Mouse (Mus musculus) thymus, adult 2 months (tissue): ENCODE measurements around the gene Lhx9. TPM values are rescaled to one million over a fixed set of nuclear protein-coding genes. Genes with fewer than 3 reads are reported as not detected.

ENCODE experiments used
- DNase-seq: peaks from one replicate; pipeline ENCODE4 v3.0.0; 2021
- H3K27ac ChIP-seq: fragments of 200-500 bp; 2 replicates; pipeline ENCODE4 v1.5.1; 2012; ENCODE audit warnings: low read length, control low read depth; ENCODE audit not compliant: control insufficient read depth, insufficient read depth
- H3K27me3 ChIP-seq: fragments of 200-500 bp; 2 replicates; pipeline ENCODE4 v1.6.1; 2012; ENCODE audit warnings: mild to moderate bottlenecking, low read length, moderate library complexity, mixed read lengths; ENCODE audit not compliant: control insufficient read depth, insufficient read depth
- H3K36me3 ChIP-seq: fragments of 200-500 bp; 2 replicates; pipeline ENCODE4 v1.6.1; 2012; ENCODE audit warnings: mild to moderate bottlenecking, low read length, moderate library complexity; ENCODE audit not compliant: control insufficient read depth, insufficient read depth
- H3K4me1 ChIP-seq: fragments of 200-500 bp; replicated peaks from 2 replicates; pipeline ENCODE4 v1.6.1; 2012; ENCODE audit warnings: low read length; ENCODE audit not compliant: control insufficient read depth, insufficient read depth
- H3K4me3 ChIP-seq: fragments of 200-500 bp; 2 replicates; pipeline ENCODE4 v1.5.1; 2012; ENCODE audit warnings: mild to moderate bottlenecking, low read length, control low read depth, moderate library complexity; ENCODE audit not compliant: control insufficient read depth, insufficient read depth
- CTCF ChIP-seq: fragments of 200-500 bp; IDR thresholded peaks from 2 replicates; pipeline ENCODE4 v1.5.1; 2012; ENCODE audit warnings: mild to moderate bottlenecking, control low read depth, low read length, moderate library complexity, borderline replicate concordance; ENCODE audit not compliant: control insufficient read depth, poor library complexity, insufficient read depth; ENCODE audit errors: extremely low read depth
- POLR2A ChIP-seq: fragments of 200-500 bp; IDR thresholded peaks from 2 replicates; pipeline ENCODE4 v1.6.1; 2012; ENCODE audit warnings: mild to moderate bottlenecking, low read length, control low read depth, moderate library complexity; ENCODE audit not compliant: control insufficient read depth, poor library complexity, insufficient read depth; ENCODE audit errors: extremely low read depth
- WGBS: fragments of 180-500 bp; shearing (Covaris S2); methylation state at CpG from one replicate; pipeline ENCODE4 v1.1.7; 2018; 5-methylcytosine and 5-hydroxymethylcytosine counted together
- polyA plus RNA-seq: library from polyadenylated mRNA; depleted of rRNA; stranded (reverse); fragments of >200 nt; gene quantifications from 2 replicates; pipeline ENCODE4 v1.2.3, GENCODE M21; 2012; rRNA removed

Gene Lhx9
- polyA plus RNA-seq, 1 experiment: 0.05 TPM

DNA sequence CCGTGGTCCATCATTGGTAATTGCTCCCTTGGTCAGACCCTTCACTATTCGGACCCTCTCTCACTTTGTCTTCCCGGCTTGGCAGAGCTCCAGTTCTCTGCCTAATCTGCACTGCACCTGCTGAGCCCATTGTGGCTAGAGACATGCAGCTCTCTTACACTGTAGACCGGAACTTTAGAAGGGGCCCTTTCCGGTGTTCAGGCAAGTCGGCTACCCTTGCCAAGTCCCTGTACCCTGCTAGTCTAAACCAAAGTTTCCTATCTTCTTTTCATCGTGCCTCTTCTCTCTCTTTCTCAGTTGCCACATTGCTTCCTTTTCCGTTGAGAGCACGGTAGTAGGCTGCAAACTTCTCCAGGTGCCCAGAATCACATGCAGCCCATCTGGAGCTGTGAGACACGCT lies 62.5 kb downstream of the Lhx9 start:
- H3K4me1 ChIP-seq: peaks cover 36% of the 10 kb centered on the region
- TF ChIP-seq CTCF (no peak), POLR2A (no peak)
- peak overlapping the region; percentile 6; the same call in 1 of the 2 replicates for H3K4me3 ChIP-seq
- peak; percentile 66 for DNase-seq
- H3K27me3 ChIP-seq: no peaks in the 10 kb centered on the region
- H3K27ac ChIP-seq: peak overlapping the region; percentile 92
- WGBS: 32% methylated on average over 10 of the region's 10 CpGs
- H3K36me3 ChIP-seq: no peaks in the 10 kb centered on the region

GRCm38 (mm10) chr1:138784019-138784418 lies 64.4 kb downstream of the Lhx9 start:
- Histone ChIP-seq H3K27ac (no peak overlapping the region), H3K4me3 (no peak overlapping the region), H3K27me3 (no peaks in the 10 kb centered on the region), H3K4me1 (peaks cover 36% of the 10 kb centered on the region), H3K36me3 (no peaks in the 10 kb centered on the region)
- TF ChIP-seq POLR2A (no peak), CTCF (no peak)
- DNase-seq: no peak
- 89% methylated on average over 5 of the region's 5 CpGs for WGBS

Other genes with a start within 250 kb of the Lhx9 start
- 9.7 and 9.8 TPM in 2 replicates for gene Nek7, start 228.4 kb downstream of the Lhx9 start, polyA plus RNA-seq
- 51.3 and 54.8 TPM in 2 replicates for gene 2310009B15Rik, start 8.3 kb upstream of the Lhx9 start, polyA plus RNA-seq
- 20.2 and 20.7 TPM in 2 replicates for gene Dennd1b, start 114.9 kb upstream of the Lhx9 start, polyA plus RNA-seq